Mouse (Mus musculus) hematopoietic stem cell, adult 5-6 weeks (primary cell): Measurements from ENCODE around the gene Spin1. TPM values are rescaled to one million over a fixed set of nuclear protein-coding genes. Genes with fewer than 3 reads are reported as not detected.
A peak's percentile ranks its signal among the peaks of the same experiment; 100 is the strongest.
"Not testable (repeated sequence)": the region's sequence is repeated elsewhere in the genome, so short reads cannot be mapped to it uniquely, and the experiment has no call there.

Source experiments
- ATAC-seq, 2 experiments: fragments of 125-278 bp in 1 of 2; replicated peaks in 1 of 2; 2 replicates each; pipeline ENCODE4 v1.8.0; 2016 to 2017; ENCODE audit warnings: inconsistent platforms in 2 of 2, mild to moderate bottlenecking in 2 of 2, moderate number of reproducible peaks in 2 of 2, low read depth in 1 of 2, moderate TSS enrichment in 1 of 2; ENCODE audit not compliant: low FRiP score in 2 of 2, poor library complexity in 2 of 2, severe bottlenecking in 2 of 2, insufficient read depth in 1 of 2, low TSS enrichment in 1 of 2
- total RNA-seq: library from RNA; stranded (forward); fragments of 172-1452, 232-1000 nt; gene quantifications from 2 replicates; pipeline ENCODE4 v1.2.3, GENCODE M21; 2017

The Spin1 gene
- 67.7 and 70.2 TPM in 2 replicates for total RNA-seq

DNA sequence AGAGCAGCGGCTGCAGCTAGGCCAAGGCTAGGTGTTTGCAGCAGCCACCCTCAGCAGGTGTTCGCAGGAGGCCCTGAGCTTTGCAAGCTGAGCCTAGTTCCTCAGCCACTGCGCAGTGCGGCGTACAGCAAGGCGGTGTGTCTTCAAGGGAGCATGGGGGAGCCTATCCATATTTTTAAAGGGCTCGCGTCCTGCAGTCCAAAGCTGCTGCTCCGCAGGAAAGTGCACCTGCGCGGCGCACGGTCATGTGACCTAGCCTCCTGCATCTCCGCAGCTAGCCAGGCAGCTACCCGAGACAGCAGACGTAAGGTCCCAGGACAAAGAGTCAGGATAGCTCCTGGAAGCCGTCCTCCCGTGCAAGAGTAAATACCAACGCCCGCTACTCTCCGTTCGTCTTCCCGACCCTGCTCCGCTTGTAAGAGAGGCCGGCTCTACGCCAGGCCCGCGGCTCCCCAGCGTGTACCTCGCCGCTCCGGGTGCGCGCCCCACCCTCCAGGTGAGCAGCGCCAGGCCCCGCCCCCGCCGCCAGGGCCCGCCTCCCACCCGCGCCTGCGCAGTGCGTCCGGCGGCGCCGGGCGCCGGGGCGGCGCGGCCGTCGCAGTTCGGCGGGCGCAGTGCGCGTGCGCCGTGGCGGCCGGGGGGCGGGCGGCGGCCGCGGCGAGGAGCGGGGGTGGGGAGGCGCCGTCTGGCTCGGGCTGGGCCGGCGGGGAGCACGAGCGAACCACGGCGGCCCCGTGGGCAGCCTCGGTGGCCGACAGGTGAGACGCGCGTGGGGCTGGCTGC lies at the start of gene Spin1:
Gene Spin1, plus strand, starts transcription at position 648 of the 783 bp plus-strand sequence.
- peak; percentile 52 to 57 for ATAC-seq

DNA sequence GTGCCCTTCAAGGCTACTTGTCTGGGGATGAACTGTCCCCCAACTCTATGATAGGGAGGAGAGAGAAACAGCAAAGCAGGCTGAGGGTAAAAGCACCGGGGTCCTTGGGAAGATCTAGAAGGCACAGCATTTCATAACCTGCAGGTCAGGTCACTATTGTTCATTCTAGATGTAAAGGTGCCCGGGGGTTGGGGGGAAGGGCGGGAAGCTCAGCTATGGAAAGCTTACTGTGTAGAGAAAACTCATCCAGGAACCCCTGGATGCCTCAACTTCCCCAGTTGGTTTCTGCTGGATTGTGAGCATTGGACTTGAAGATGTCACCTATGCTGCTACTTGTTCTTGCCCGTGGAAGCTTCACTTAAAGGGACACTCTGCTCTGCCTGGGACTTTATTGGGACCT lies 49.7 kb upstream of the Spin1 start:
- no peak for ATAC-seq

- no peak for ATAC-seq
These were observed 48.3 kb upstream of the Spin1 start for GRCm38 (mm10) chr13:51052408-51052807.

GRCm38 (mm10) chr13:51063024-51063423 lies 37.7 kb upstream of the Spin1 start:
- ATAC-seq: no peak

DNA sequence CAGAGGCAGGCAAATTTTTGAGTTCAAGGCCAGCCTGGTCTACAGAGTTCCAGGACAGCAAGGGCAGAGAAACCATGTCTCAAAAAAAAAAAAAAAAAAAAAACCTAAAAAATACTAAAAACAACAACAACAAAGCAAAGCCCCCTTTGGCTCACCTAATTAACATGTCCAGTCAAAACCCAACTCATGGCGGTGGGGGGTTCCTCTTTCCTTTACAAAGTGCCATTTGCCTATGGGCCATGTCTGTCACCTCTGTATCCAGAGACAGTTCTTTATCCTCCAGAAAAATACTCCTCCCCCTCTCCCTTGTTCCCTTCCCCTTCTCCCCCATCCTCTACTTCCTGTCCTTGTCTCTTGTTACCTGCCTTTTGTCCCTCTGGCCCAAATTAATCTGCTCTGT lies 37.0 kb upstream of the Spin1 start:
- no peak for ATAC-seq

DNA sequence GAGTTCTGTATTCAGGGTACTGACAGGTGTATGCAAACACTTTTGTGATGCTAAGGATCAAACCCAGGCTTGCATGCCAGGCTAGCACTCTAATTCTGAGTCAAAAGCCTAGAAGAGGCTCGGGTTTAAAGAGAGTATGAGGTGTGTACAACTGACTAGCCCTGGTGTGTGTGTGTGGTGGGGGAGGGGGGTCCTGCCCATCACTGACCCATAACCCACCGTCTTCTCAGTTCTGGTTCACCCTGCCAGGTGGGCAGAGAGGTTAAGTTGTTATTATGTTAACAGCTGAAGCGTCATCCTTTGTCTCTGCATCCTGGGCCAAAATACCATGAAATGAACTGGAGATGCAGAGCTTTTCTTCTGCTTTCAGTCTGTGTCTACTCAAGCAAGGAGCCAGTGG lies 36.3 kb upstream of the Spin1 start:
- no peak for ATAC-seq

DNA sequence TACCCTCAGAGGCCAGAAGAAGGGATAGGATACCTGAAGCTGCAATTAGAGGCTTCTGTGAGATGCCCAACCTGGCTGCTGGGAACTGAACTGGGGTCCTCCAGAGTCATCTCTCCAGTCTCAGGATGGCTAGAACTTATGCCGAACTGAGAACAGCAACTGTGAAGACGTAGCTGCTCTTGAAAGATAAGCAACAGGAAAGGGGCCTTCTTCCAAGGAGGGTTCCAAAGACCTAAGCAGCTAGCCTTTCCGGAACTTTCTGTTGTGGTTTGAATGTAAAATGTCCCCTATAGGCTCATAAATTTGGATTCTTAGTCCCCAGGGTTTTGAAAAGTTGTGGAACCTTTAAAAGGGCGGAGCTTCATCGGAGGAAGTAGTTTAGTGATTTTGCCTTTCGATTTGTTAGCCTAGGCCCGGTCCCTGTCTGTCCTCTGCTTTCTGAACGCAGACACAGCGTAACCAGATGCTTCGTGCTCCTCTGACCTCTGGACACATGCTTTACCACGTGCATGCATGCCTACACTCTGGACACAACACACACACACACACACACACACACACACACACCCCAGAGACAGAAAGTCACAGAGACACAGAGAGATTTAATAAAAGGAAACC lies 29.5 kb upstream of the Spin1 start:
- peak; percentile 8 to 16; a peak in 1 of 4 replicates for ATAC-seq

GRCm38 (mm10) chr13:51071763-51072276 lies 28.9 kb upstream of the Spin1 start:
- ATAC-seq: peak; percentile 81 to 87

DNA sequence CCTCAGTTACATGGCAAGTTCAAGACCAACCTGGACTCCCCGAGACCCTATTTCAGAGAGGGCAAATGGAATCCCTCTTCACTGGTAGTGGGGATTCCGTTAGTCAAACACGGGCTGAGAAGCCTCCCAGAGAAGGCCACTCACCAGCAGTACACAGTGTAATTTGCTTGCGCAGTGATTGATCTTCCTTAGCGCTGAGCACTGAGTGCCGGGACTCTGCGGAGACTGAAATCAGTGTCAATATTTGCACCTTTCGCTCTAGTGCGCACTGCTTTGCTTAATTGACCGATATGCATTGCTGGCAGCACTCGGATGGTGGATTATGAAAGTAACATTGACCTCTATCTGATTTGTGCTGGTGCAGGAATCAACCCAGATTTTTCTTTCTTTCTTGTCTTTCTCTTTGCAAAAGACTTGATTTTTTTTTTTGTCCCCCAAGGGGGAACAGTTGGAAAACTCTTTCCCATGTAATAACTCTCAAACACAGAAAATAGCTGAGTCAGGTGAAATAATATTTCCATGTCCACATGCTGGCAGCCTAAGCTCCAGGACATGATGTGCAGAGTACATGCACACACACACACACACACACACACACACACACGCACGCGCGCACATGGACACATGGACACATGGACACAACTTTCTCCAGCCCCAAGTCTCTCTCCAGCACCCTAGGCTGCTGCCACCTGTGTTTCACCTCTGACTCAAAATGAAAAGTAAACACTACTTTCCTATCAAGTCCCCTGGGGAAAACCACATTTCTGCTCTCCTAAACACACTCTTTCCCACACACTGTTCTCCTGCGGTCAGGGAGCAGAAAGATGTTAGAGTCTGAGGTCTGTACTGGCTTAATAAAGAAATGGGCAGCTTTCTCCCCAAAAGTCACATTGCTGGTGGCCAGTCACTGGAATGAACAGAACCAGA lies 27.5 kb upstream of the Spin1 start:
- ATAC-seq: no peak

GRCm38 (mm10) chr13:51074081-51074680 lies 26.5 kb upstream of the Spin1 start:
- ATAC-seq: no peak

- ATAC-seq: not testable (repeated sequence)
These were observed 24.5 kb upstream of the Spin1 start for GRCm38 (mm10) chr13:51076191-51076590.

GRCm38 (mm10) chr13:51078586-51078985 lies 22.1 kb upstream of the Spin1 start:
- ATAC-seq: not testable (repeated sequence)

DNA sequence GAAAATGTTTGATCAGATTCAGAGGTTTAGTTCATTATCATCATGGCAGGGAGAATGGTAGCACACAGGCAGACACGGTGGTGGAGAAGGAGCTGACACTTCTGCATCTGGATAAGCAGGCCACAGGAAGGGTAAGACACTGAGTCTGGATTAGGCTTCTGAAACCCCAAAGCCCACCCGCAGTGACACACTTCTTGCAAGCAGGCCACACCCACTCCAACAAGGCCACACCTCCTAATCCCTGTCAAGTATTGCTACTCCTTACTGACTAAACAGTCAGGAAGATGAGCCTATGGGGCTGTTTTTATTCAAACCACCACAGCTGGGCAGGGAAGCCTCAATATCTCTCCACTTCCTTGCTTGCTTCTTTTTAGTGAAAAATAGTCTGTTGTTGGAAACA lies 19.9 kb upstream of the Spin1 start:
- ATAC-seq: no peak

- no peak for ATAC-seq
These were observed 16.4 kb upstream of the Spin1 start for GRCm38 (mm10) chr13:51084241-51084640.

DNA sequence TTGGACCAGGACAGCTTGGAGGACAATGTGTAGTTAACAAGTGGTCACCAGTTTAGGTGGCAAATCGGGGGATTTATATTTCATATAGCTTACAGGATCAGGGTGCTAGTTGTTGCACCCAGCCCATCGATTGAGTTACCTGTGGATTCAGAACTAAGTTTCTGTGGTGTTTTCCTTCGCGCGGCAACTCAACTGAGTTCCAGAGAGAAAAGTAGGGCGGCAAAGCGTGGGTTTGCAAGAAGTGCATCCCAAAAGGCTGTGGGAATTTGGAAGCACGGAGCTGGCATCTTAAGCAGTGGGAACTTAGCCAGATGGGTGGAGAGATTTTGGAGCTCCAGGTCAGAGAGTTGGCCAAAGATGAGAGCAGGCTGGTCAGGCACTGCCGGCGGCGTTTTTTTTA lies 14.7 kb upstream of the Spin1 start:
- no peak for ATAC-seq

DNA sequence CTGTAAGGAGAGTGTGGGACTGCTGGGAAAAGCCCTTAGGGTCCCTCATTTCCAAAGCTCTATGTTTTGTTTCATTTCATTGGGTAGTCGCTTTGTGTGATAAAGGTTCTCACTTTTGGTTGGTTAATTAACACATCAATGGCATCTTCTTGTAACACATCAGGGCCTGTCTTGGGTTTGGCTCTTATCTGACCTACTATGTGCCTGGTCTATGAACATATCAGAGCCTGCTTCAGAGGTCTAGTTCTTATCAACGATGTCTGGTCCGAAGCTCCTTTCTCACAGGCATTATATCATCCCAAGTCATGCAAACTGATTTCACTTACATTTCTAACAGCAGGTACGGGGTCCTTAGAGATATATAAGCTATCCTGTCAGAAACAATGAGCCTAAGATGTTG lies 13.4 kb upstream of the Spin1 start:
- ATAC-seq: no peak

GRCm38 (mm10) chr13:51088207-51088606 lies 12.5 kb upstream of the Spin1 start:
- no peak for ATAC-seq
